Mouse (Mus musculus): Measurements from ENCODE around the gene Copg2. TPM values are rescaled to one million over a fixed set of nuclear protein-coding genes. Genes with fewer than 3 reads are reported as not detected.

Gene Copg2
- polyA plus RNA-seq, 1 experiment from 2014 or later, result 18.0 TPM

DNA sequence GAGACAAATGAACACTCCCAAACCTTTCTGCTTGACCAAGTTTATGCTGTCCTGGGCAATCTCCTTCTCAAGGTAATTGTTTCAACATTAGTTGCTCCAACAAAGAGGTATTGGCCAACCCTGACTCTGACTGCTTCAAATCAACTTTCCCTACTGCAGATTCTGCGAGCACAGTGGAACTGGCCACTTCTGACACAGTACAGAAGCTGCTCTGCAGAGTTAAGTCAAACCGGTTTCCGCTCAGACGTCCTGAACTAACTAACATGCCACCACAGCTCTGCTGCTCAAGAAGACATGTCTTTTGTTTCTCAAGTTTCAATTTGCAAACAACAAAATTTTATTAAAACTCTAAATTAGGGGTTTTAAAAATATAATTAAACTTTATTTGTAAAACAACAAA lies 3.5 kb downstream of the Copg2 start:
- Histone ChIP-seq H3K4me2 (no peak overlapping the region), H3K9me3 (no peaks in the 10 kb centered on the region), H3K27ac (no peak overlapping the region), H3K4me1 (peaks cover 3% of the 10 kb centered on the region; the same call in 1 of the 2 replicates), H3K27me3 (replicated peaks) (no peaks in the 10 kb centered on the region), H3K36me3 (no peaks in the 10 kb centered on the region), H3K4me3 (replicated peaks) (no peak overlapping the region), H3K9ac (no peak overlapping the region)
- no peak for ATAC-seq (ENCODE audit: insufficient read depth, low FRiP score, low read depth)
- 62% methylated on average over 4 of the region's 4 CpGs for WGBS

- H3K9me3 ChIP-seq, result no peaks in the 10 kb centered on the region
- no peak overlapping the region for H3K4me2 ChIP-seq
- no peaks in the 10 kb centered on the region for H3K27me3 ChIP-seq (replicated peaks)
- H3K36me3 ChIP-seq, result 0 out of 2 replicates have a peak, but pooled peaks cover 3% of the 10 kb centered on the region
- ATAC-seq (ENCODE audit: insufficient read depth, low FRiP score, low read depth), result no peak
- no peak overlapping the region for H3K9ac ChIP-seq
- H3K4me3 ChIP-seq (replicated peaks), result no peak overlapping the region
- H3K27ac ChIP-seq, result no peak overlapping the region
- no peaks in the 10 kb centered on the region for H3K4me1 ChIP-seq
These were observed 4.8 kb downstream of the Copg2 start for GRCm38 (mm10) chr6:30891761-30892160.

- H3K4me3 ChIP-seq (replicated peaks), result no peak overlapping the region
- H3K4me1 ChIP-seq, result no peaks in the 10 kb centered on the region
- H3K4me2 ChIP-seq, result no peak overlapping the region
- no peaks in the 10 kb centered on the region for H3K27me3 ChIP-seq (replicated peaks)
- 77% methylated on average over 3 of the region's 3 CpGs for WGBS
- no peak overlapping the region for H3K27ac ChIP-seq
- peaks cover 6% of the 10 kb centered on the region; the same call in 1 of the 2 replicates for H3K36me3 ChIP-seq
- no peak for ATAC-seq (ENCODE audit: insufficient read depth, low FRiP score, low read depth)
- H3K9me3 ChIP-seq, result no peaks in the 10 kb centered on the region
- no peak overlapping the region for H3K9ac ChIP-seq
These were observed 11.7 kb downstream of the Copg2 start for GRCm38 (mm10) chr6:30884856-30885255.

DNA sequence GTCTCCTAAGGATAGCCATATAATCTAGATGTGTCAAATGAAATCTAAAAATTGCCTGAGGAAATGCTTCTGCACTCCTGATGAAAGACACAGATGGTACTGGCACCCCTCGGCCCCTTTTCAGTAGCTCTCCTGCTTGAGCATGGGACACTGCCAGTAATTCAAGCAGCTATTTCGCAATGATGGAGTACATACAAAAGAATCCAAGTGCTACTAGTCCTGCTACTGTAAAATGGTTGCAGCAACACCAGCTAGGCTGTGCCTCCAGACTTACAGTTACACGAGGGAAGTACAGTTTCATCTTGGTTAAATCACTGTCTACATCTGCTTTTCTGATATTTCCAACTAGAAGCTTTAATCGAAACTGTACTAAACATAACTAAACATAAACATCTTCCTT lies 13.1 kb downstream of the Copg2 start:
- H3K9me3 ChIP-seq, result no peaks in the 10 kb centered on the region
- H3K27ac ChIP-seq, result no peak overlapping the region
- H3K9ac ChIP-seq, result no peak overlapping the region
- no peak overlapping the region for H3K4me2 ChIP-seq
- 83% methylated on average over 4 of the region's 4 CpGs for WGBS
- H3K36me3 ChIP-seq, result peaks cover 6% of the 10 kb centered on the region; the same call in 1 of the 2 replicates
- H3K4me1 ChIP-seq, result no peaks in the 10 kb centered on the region
- H3K27me3 ChIP-seq (replicated peaks), result no peaks in the 10 kb centered on the region
- H3K4me3 ChIP-seq (replicated peaks), result no peak overlapping the region
- no peak for ATAC-seq (ENCODE audit: insufficient read depth, low FRiP score, low read depth)

DNA sequence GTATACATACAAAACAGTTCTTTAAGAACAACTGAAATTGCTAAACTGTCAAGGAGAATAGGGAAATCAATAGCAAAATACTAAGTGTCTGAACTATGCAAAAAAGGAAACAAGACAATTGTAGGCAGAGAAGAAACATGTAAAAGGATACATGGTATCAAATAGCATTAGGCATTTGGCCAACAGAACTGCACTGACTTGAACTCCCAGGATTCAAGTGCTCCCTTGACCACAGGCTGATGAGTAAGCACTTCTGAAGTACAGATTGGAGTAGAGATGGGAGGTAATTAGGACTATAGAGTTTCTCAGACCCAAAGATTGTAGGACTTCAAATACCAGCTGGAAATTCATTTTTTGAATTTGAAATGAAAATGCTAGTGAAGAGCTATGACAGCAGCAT lies 19.9 kb downstream of the Copg2 start:
- no peak overlapping the region for H3K4me2 ChIP-seq
- H3K27me3 ChIP-seq (replicated peaks), result no peaks in the 10 kb centered on the region
- no peaks in the 10 kb centered on the region for H3K9me3 ChIP-seq
- no peak overlapping the region for H3K9ac ChIP-seq
- peaks cover 6% of the 10 kb centered on the region; the same call in 1 of the 2 replicates for H3K36me3 ChIP-seq
- ATAC-seq (ENCODE audit: insufficient read depth, low FRiP score, low read depth), result no peak
- H3K4me1 ChIP-seq, result no peaks in the 10 kb centered on the region
- H3K27ac ChIP-seq, result no peak overlapping the region
- no peak overlapping the region for H3K4me3 ChIP-seq (replicated peaks)

- no peaks in the 10 kb centered on the region for H3K27me3 ChIP-seq (replicated peaks)
- no peaks in the 10 kb centered on the region for H3K9me3 ChIP-seq
- no peak overlapping the region for H3K9ac ChIP-seq
- no peak overlapping the region for H3K4me3 ChIP-seq (replicated peaks)
- no peak overlapping the region for H3K4me2 ChIP-seq
- no peak overlapping the region for H3K27ac ChIP-seq
- ATAC-seq (ENCODE audit: insufficient read depth, low FRiP score, low read depth), result no peak
- 95% methylated on average over 1 of the region's 1 CpGs for WGBS
- no peaks in the 10 kb centered on the region for H3K36me3 ChIP-seq
- H3K4me1 ChIP-seq, result no peaks in the 10 kb centered on the region
These were observed 30.1 kb downstream of the Copg2 start for GRCm38 (mm10) chr6:30866501-30866900.

GRCm38 (mm10) chr6:30865031-30865678 lies 31.4 kb downstream of the Copg2 start:
- H3K9me3 ChIP-seq, result no peaks in the 10 kb centered on the region
- no peak overlapping the region for H3K4me3 ChIP-seq (replicated peaks)
- 57% methylated on average over 3 of the region's 3 CpGs for WGBS
- H3K27ac ChIP-seq, result no peak overlapping the region
- H3K9ac ChIP-seq, result no peak overlapping the region
- no peak overlapping the region for H3K4me2 ChIP-seq
- no peaks in the 10 kb centered on the region for H3K27me3 ChIP-seq (replicated peaks)
- no peaks in the 10 kb centered on the region for H3K4me1 ChIP-seq
- no peak; the same call in 1 of the 2 replicates for ATAC-seq (ENCODE audit: insufficient read depth, low FRiP score, low read depth)
- no peaks in the 10 kb centered on the region for H3K36me3 ChIP-seq

DNA sequence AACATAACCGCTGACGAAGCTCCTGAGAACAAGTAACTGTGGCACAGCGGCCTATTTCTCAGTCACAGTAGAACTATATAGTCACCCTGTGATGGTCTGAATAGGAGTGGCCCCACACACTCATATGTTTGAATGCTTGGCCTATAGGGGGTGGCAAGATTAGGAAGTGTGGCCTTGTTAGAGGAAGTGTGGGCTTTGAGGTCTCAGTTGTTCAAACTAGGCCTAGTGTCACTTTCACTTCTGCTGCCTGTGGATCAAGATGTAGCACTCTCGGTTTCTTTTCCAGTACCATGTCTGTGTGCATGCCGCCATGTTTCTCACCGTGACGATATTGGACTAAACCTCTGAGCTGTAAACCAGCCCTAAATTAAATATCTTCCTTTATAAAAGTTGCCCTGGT lies 40.6 kb downstream of the Copg2 start:
- Histone ChIP-seq H3K27ac (no peak overlapping the region), H3K27me3 (replicated peaks) (no peaks in the 10 kb centered on the region), H3K36me3 (peaks cover 13% of the 10 kb centered on the region; the same call in 1 of the 2 replicates), H3K9me3 (no peaks in the 10 kb centered on the region), H3K4me1 (no peaks in the 10 kb centered on the region), H3K4me3 (replicated peaks) (no peak overlapping the region), H3K4me2 (no peak overlapping the region), H3K9ac (no peak overlapping the region)
- ATAC-seq (ENCODE audit: insufficient read depth, low FRiP score, low read depth), result no peak
- 94% methylated on average over 7 of the region's 7 CpGs for WGBS

GRCm38 (mm10) chr6:30855205-30855604 lies 41.4 kb downstream of the Copg2 start:
- H3K9me3 ChIP-seq, result no peaks in the 10 kb centered on the region
- H3K27ac ChIP-seq, result no peak overlapping the region
- no peak overlapping the region for H3K4me2 ChIP-seq
- H3K9ac ChIP-seq, result no peak overlapping the region
- no peaks in the 10 kb centered on the region for H3K4me1 ChIP-seq
- H3K4me3 ChIP-seq (replicated peaks), result no peak overlapping the region
- WGBS, result 78% methylated on average over 2 of the region's 2 CpGs
- no peaks in the 10 kb centered on the region for H3K27me3 ChIP-seq (replicated peaks)
- ATAC-seq (ENCODE audit: insufficient read depth, low FRiP score, low read depth), result no peak
- peaks cover 13% of the 10 kb centered on the region; the same call in 1 of the 2 replicates for H3K36me3 ChIP-seq

GRCm38 (mm10) chr6:30849818-30850217 lies 46.8 kb downstream of the Copg2 start:
- H3K27ac ChIP-seq, result no peak overlapping the region
- H3K27me3 ChIP-seq (replicated peaks), result no peaks in the 10 kb centered on the region
- 66% methylated on average over 2 of the region's 2 CpGs for WGBS
- no peaks in the 10 kb centered on the region for H3K4me1 ChIP-seq
- H3K9me3 ChIP-seq, result no peaks in the 10 kb centered on the region
- no peak overlapping the region for H3K4me2 ChIP-seq
- 0 out of 2 replicates have a peak, but pooled peaks cover 6% of the 10 kb centered on the region for H3K36me3 ChIP-seq
- no peak overlapping the region for H3K4me3 ChIP-seq (replicated peaks)
- ATAC-seq (ENCODE audit: insufficient read depth, low FRiP score, low read depth), result no peak
- H3K9ac ChIP-seq, result no peak overlapping the region

GRCm38 (mm10) chr6:30832241-30832640 lies 64.4 kb downstream of the Copg2 start:
- no peak overlapping the region for H3K27ac ChIP-seq
- H3K36me3 ChIP-seq, result no peaks in the 10 kb centered on the region
- no peak overlapping the region for H3K4me2 ChIP-seq
- H3K4me1 ChIP-seq, result no peaks in the 10 kb centered on the region
- WGBS, result 64% methylated on average over 2 of the region's 2 CpGs
- no peak overlapping the region for H3K4me3 ChIP-seq (replicated peaks)
- H3K9me3 ChIP-seq, result no peaks in the 10 kb centered on the region
- H3K27me3 ChIP-seq (replicated peaks), result no peaks in the 10 kb centered on the region
- no peak for ATAC-seq (ENCODE audit: insufficient read depth, low FRiP score, low read depth)
- no peak overlapping the region for H3K9ac ChIP-seq

DNA sequence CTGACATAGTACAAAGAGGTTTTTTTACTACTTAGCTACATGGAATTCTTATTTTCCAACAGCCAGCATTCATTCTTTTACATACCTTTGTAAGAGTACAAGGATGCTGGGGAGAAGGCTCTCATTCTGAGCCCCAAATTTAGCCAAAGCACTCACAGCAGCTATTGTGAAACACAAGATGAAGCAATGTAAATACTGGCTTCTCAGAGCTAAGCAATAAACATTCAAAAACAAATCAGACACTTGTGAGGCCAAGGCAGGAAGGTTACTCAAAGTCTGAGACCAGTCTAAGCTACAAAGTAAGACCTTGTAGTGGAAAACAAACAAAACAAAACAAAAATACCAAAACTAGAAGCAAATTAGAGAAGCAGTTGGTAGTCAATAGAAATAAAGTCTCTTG lies 83.0 kb downstream of the Copg2 start:
- H3K9me3 ChIP-seq, result no peaks in the 10 kb centered on the region
- no peak overlapping the region for H3K4me3 ChIP-seq (replicated peaks)
- no peaks in the 10 kb centered on the region for H3K27me3 ChIP-seq (replicated peaks)
- H3K27ac ChIP-seq, result no peak overlapping the region
- no peak for ATAC-seq (ENCODE audit: insufficient read depth, low FRiP score, low read depth)
- no peak overlapping the region for H3K9ac ChIP-seq
- H3K4me2 ChIP-seq, result no peak overlapping the region
- no peaks in the 10 kb centered on the region for H3K36me3 ChIP-seq
- no peaks in the 10 kb centered on the region for H3K4me1 ChIP-seq
